Mouse (Mus musculus): ENCODE data around the gene Gpr62. TPM values are rescaled to one million over a fixed set of nuclear protein-coding genes. Genes with fewer than 3 reads are reported as not detected.

The Gpr62 gene
- polyA plus RNA-seq, 1 experiment from 2014 or later: 0.66 TPM

DNA sequence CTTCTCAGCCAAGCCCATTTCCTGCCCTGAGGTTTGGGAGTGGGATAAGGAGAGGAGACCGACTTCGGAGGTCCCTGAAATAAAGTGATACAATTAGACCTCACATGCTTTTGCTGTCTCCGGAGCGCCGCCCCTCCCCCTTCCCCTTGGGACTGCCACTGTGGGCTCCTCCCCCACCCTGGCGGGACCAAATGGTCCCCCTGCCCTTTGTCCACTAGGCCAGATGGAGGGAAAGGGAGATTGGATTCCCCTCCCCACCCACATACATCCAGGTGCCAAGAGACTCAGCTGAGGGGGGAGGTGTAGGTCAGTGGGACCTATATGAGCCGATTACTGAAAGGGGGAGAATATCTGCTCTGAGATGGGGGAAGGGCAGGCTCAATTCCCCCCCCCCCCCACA, 12.9 kb downstream of the Gpr62 start:
- Histone ChIP-seq H3K4me1 (peaks cover 71% of the 10 kb centered on the region), H3K27me3 (replicated peaks) (no peaks in the 10 kb centered on the region), H3K27ac (peak overlapping the region; percentile 95), H3K36me3 (no peaks in the 10 kb centered on the region; the same call in 1 of the 2 replicates), H3K9ac (peak overlapping the region; percentile 93), H3K4me2 (replicated peaks) (peak overlapping the region; percentile 92), H3K4me3 (peak overlapping the region; percentile 67), H3K9me3 (no peaks in the 10 kb centered on the region)
- WGBS: 0% methylated on average over 7 of the region's 7 CpGs
- peak; percentile 11 for ATAC-seq (ENCODE audit: low FRiP score, low read depth)

DNA sequence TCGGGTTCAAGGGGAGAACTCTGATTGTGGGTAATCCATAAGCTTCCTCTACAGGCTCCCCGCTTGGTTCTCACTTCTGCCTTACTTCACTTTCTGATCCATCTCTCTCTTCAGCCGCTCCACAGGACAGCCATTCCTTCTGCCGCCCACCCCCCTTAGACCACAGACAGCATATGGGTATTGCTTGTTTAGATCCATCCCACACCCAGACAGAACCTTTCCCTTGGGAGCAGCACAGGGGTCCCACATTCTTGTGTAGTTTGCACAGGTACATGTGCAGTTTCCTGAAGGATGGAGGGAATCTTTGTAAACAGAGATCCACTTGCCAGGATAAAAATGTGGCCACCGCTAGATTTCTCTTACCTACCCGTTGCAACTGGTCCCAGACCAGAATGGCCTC, 13.4 kb downstream of the Gpr62 start:
- Histone ChIP-seq H3K4me2 (replicated peaks) (peak overlapping the region; percentile 92), H3K9me3 (no peaks in the 10 kb centered on the region), H3K36me3 (no peaks in the 10 kb centered on the region), H3K27me3 (replicated peaks) (no peaks in the 10 kb centered on the region), H3K27ac (peak overlapping the region; percentile 95; the same call in 1 of the 2 replicates), H3K4me1 (peaks cover 71% of the 10 kb centered on the region), H3K9ac (peak overlapping the region; percentile 93), H3K4me3 (peak overlapping the region; percentile 67; the same call in 1 of the 2 replicates)
- no peak for ATAC-seq (ENCODE audit: low FRiP score, low read depth)
- WGBS: 15% methylated on average over 6 of the region's 6 CpGs

DNA sequence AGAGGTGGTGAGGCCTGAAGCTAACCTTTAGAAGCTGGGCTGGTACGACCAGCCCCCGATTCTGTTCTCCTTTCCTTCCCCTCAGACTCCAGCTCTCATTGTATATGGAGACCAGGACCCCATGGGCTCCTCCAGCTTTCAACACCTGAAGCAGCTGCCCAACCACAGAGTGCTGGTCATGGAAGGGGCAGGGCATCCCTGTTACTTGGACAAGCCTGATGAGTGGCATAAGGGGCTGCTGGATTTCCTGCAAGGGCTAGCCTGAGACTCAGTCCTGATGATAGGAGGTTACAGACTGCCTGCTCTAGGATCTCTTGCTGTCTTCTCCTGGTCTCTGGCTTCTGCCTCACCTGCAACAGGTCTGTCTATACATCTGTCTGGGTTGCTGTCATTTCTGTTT, 13.8 kb downstream of the Gpr62 start:
- H3K9ac ChIP-seq: 0 out of 2 replicates have a peak overlapping the region, but pooled peaks have one; percentile 93
- peaks cover 70% of the 10 kb centered on the region for H3K4me1 ChIP-seq
- ATAC-seq (ENCODE audit: low FRiP score, low read depth): no peak
- H3K36me3 ChIP-seq: no peaks in the 10 kb centered on the region
- H3K4me2 ChIP-seq (replicated peaks): peak overlapping the region; percentile 92
- WGBS: 61% methylated on average over 2 of the region's 2 CpGs
- no peak overlapping the region for H3K4me3 ChIP-seq
- no peak overlapping the region for H3K27ac ChIP-seq
- H3K9me3 ChIP-seq: no peaks in the 10 kb centered on the region
- no peaks in the 10 kb centered on the region for H3K27me3 ChIP-seq (replicated peaks)

DNA sequence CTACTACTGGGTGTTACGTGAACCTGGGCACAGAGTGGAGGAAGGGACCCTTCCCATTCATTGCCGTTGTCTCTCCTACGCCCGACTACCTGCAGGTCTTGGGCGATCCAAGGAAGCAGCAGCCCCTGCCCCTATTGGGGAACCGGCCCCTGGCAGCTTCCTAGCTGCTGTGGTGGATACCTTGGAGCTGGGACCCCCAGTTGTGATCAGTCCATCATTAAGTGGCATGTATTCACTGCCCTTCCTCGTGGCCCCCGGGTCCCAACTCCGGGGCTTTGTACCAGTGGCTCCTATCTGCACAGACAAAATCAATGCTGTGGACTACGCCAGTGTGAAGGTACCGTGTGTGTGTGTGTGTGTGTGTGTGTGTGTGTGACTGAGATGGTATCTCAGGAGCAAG, 14.4 kb downstream of the Gpr62 start:
- 72% methylated on average over 11 of the region's 11 CpGs for WGBS
- Histone ChIP-seq H3K9me3 (no peaks in the 10 kb centered on the region), H3K4me1 (peaks cover 66% of the 10 kb centered on the region), H3K27ac (no peak overlapping the region), H3K36me3 (no peaks in the 10 kb centered on the region), H3K27me3 (replicated peaks) (no peaks in the 10 kb centered on the region), H3K4me2 (replicated peaks) (peak overlapping the region; percentile 22; the same call in 1 of the 2 replicates), H3K4me3 (no peak overlapping the region), H3K9ac (no peak overlapping the region)
- no peak for ATAC-seq (ENCODE audit: low FRiP score, low read depth)

DNA sequence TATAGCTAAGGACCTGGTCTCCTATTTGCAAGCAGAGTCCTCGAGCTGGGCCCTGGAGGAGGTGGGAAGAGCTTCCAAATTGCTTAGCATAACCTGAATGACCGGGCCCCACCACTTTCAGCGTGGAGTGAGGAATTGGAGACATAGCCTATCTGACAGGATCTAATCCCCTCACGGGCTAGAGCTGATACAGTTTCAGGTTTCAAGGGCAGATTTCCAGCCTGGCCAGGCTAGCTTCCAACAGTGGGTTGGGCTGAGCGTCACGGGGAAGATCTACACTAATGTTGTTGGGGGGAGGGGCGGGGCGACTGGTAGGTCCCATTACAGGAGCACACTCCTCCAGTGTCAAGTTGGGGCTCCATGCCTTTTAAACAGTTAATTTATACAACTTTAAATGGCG, 15.1 kb downstream of the Gpr62 start:
- H3K27ac ChIP-seq: no peak overlapping the region
- 15% methylated on average over 9 of the region's 9 CpGs for WGBS
- peak overlapping the region; percentile 22 for H3K4me2 ChIP-seq (replicated peaks)
- H3K4me3 ChIP-seq: no peak overlapping the region
- ATAC-seq (ENCODE audit: low FRiP score, low read depth): no peak
- no peaks in the 10 kb centered on the region for H3K36me3 ChIP-seq
- no peaks in the 10 kb centered on the region for H3K9me3 ChIP-seq
- peaks cover 59% of the 10 kb centered on the region for H3K4me1 ChIP-seq
- no peaks in the 10 kb centered on the region for H3K27me3 ChIP-seq (replicated peaks)
- no peak overlapping the region for H3K9ac ChIP-seq

DNA sequence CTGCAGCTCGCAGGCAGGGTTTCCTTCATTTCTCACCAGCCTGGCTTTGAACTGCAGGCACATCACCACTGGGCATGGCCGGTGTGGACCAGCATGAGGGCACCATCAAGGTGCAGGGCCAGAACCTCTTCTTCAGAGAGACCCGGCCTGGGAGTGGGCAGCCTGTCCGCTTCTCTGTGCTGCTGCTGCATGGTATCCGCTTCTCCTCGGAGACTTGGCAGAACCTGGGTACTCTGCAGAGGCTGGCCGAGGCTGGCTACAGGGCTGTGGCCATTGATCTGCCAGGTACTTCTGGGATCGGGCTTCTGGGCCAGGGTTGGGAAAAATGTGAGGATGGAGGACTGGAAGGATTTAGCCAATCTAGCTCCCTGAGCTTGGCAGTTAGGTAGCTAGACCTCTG, 15.8 kb downstream of the Gpr62 start:
- Histone ChIP-seq H3K4me3 (no peak overlapping the region), H3K27ac (no peak overlapping the region), H3K36me3 (no peaks in the 10 kb centered on the region), H3K9ac (no peak overlapping the region), H3K9me3 (no peaks in the 10 kb centered on the region), H3K27me3 (replicated peaks) (no peaks in the 10 kb centered on the region), H3K4me2 (replicated peaks) (no peak overlapping the region), H3K4me1 (peaks cover 52% of the 10 kb centered on the region)
- ATAC-seq (ENCODE audit: low FRiP score, low read depth): no peak
- WGBS: 91% methylated on average over 8 of the region's 8 CpGs

DNA sequence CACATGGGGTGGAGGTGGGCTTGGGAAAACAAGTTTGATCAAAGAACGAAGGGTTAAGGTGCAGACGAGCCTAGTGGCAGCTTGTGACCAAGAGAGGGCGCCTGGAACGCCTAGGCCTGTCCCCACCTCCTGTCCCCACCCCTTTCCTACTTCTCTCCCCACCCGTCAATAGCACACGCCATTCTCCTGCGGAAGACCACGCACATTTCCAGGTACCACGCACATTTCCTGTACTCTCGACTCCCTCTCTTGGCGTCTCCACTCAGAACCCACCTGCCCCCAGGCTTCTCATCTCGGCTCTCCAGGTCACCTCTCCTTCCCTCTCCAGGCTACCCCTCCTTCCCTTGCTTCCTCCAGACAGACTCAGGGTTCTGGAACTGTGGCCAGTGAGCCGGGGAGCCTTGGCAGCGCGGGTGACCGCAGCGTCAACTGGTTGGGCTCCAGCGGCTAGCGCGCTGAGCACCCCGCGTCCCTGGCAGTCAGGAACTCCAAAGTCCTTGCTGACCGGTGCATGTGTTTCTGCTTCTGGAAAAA, 17.2 kb downstream of the Gpr62 start:
- no peak overlapping the region for H3K27ac ChIP-seq
- no peaks in the 10 kb centered on the region for H3K27me3 ChIP-seq (replicated peaks)
- no peaks in the 10 kb centered on the region for H3K36me3 ChIP-seq
- H3K4me3 ChIP-seq: peak overlapping the region; percentile 33
- peaks cover 50% of the 10 kb centered on the region for H3K4me1 ChIP-seq
- H3K9ac ChIP-seq: peak overlapping the region; percentile 38; the same call in 1 of the 2 replicates
- 1% methylated on average over 23 of the region's 23 CpGs for WGBS
- peak overlapping the region; percentile 79 for H3K4me2 ChIP-seq (replicated peaks)
- no peaks in the 10 kb centered on the region for H3K9me3 ChIP-seq
- 0 out of 2 replicates have a peak, but pooled peaks have one; percentile 28 for ATAC-seq (ENCODE audit: low FRiP score, low read depth)

DNA sequence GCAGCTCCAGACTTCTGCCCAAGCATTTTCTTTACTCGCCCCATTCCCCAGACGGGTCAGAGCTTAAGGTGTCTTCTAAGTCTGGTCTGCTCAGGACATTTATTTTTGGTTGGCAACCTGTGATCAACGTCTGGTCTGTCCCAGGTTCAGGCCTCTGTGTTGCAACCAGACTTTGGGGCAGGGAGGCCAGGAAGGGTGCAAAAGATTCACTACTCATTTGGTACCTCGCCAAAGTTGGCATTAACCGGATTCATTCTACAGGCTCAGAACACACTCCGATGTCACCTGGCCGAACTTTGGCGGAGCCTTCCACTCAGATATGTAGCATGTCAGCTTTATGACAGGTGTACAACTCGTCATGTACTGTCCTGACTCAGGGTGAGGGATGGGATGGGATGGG, 17.8 kb downstream of the Gpr62 start:
- H3K9me3 ChIP-seq: no peaks in the 10 kb centered on the region
- H3K27ac ChIP-seq: no peak overlapping the region
- H3K27me3 ChIP-seq (replicated peaks): no peaks in the 10 kb centered on the region
- H3K4me2 ChIP-seq (replicated peaks): peak overlapping the region; percentile 79
- H3K4me3 ChIP-seq: no peak overlapping the region; the same call in 1 of the 2 replicates
- ATAC-seq (ENCODE audit: low FRiP score, low read depth): peak; percentile 22; the same call in 1 of the 2 replicates
- peaks cover 45% of the 10 kb centered on the region for H3K4me1 ChIP-seq
- no peak overlapping the region for H3K9ac ChIP-seq
- 41% methylated on average over 9 of the region's 9 CpGs for WGBS
- H3K36me3 ChIP-seq: no peaks in the 10 kb centered on the region

DNA sequence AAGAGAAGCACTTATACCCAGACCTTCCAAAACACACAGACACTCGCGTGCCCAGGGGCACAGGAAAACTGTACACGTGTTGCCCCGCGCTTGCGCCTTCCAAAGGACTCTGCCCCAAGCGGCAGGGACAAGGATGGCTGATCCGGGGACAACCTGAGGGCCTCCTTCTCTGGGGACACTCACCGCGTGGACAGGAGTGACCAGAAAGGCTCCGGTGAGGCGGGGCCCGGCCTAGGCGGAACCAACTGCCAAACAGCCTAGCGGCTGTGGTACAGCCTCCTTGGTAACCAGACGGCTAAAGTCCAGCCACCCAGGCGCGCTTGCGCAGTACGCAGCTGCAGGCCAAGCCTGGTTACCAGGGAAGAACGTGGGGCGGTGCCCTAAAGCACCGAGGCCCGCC, 18.4 kb downstream of the Gpr62 start, which contains the start of the genes Abhd14b and Abhd14a:
TSS of gene Abhd14b (plus strand) at position 112 of the 400 bp plus-strand sequence.
TSS of gene Abhd14a (minus strand) at position 331 of the 400 bp plus-strand sequence.
- no peak within 1 kb of the TSS for H3K27ac ChIP-seq
- WGBS: under 1% methylated on average over 24 of the region's 24 CpGs
- peak; percentile 79 for ATAC-seq (ENCODE audit: low FRiP score, low read depth)

DNA sequence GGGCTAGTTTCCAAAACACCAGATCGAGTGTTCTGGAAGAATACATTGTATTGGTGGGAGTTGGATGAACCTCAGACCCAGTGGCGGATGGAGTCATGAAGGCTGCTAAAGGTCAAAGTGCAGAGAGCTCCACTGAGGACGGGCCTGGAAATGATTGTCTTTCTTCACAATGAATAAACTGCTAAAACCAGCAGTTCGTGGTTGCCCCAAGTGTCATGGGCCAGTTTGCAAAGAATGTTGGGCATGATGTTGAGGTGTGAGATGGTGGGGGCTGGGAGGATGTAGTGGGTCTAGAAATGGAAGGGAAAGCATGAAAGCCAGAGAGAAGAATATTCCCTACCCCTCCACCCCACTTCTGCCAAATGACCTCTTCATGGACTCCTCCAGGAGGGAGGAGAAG, 20.9 kb downstream of the Gpr62 start:
- H3K27ac ChIP-seq: no peak overlapping the region
- H3K4me1 ChIP-seq: peaks cover 21% of the 10 kb centered on the region
- 77% methylated on average over 4 of the region's 4 CpGs for WGBS
- H3K9ac ChIP-seq: no peak overlapping the region
- H3K4me3 ChIP-seq: no peak overlapping the region
- ATAC-seq (ENCODE audit: low FRiP score, low read depth): no peak
- no peak overlapping the region for H3K4me2 ChIP-seq (replicated peaks)
- no peaks in the 10 kb centered on the region for H3K27me3 ChIP-seq (replicated peaks)
- no peaks in the 10 kb centered on the region for H3K36me3 ChIP-seq
- no peaks in the 10 kb centered on the region for H3K9me3 ChIP-seq

More for the DNA sequence above, 18.4 kb downstream of the Gpr62 start, which contains the start of the genes Abhd14b and Abhd14a:
- H3K4me2 ChIP-seq (replicated peaks): peak within 1 kb of the TSS; percentile 79
- no peaks in the 10 kb centered on the region for H3K36me3 ChIP-seq
- H3K4me3 ChIP-seq: peak within 1 kb of the TSS; percentile 47
- H3K9me3 ChIP-seq: no peaks in the 10 kb centered on the region
- peaks cover 39% of the 10 kb centered on the region for H3K4me1 ChIP-seq
- H3K27me3 ChIP-seq (replicated peaks): no peaks in the 10 kb centered on the region
- peak within 1 kb of the TSS; percentile 60 for H3K9ac ChIP-seq

DNA sequence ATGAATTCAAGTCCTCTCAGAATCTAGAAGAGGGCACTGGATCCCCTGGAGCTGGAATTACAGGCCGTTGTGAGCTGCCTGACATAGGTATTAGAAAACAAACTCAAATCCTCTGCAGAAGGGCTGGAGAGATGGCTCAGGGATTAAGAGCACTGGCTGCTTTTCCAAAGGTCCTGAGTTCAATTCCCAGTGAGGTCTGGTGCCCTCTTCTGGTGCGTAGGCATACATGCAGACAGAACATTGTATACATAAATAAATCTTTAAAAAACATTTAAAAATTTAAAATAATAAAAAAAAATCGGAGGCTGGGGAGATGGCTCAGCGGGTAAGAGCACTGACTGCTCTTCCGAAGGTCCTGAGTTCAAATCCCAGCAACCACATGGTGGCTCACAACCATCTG, 23.1 kb downstream of the Gpr62 start:
- no peak overlapping the region for H3K4me3 ChIP-seq
- H3K36me3 ChIP-seq: no peaks in the 10 kb centered on the region
- ATAC-seq (ENCODE audit: low FRiP score, low read depth): no peak
- peaks cover 21% of the 10 kb centered on the region for H3K4me1 ChIP-seq
- no peaks in the 10 kb centered on the region for H3K27me3 ChIP-seq (replicated peaks)
- H3K9me3 ChIP-seq: no peaks in the 10 kb centered on the region
- H3K9ac ChIP-seq: no peak overlapping the region
- WGBS: 84% methylated on average over 5 of the region's 5 CpGs
- H3K4me2 ChIP-seq (replicated peaks): no peak overlapping the region
- H3K27ac ChIP-seq: no peak overlapping the region

DNA sequence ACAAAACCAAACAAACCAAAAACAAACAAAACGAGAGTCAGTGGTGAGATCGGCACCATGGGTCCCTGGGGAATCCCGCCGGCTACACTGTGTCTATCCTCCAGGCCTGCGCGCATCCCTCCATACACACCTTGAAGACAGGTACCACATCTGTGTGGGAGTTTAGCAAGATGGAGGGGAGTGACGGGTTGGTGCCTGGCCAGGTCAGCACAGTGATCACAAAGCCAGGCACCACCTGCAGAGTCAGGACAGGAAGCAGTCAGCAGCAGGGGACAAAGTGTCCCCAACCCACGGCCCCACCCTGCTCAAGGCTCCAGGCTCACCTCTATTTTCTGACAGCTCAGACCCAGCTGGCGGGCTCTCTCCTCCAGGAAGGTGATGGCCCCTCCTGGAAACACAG, 29.2 kb downstream of the Gpr62 start:
- ATAC-seq (ENCODE audit: low FRiP score, low read depth): no peak
- Histone ChIP-seq H3K27me3 (replicated peaks) (no peaks in the 10 kb centered on the region), H3K36me3 (peaks cover 30% of the 10 kb centered on the region), H3K4me2 (replicated peaks) (peak overlapping the region; percentile 84; the same call in 1 of the 2 replicates), H3K9me3 (no peaks in the 10 kb centered on the region), H3K4me1 (peaks cover 20% of the 10 kb centered on the region), H3K4me3 (no peak overlapping the region), H3K9ac (no peak overlapping the region), H3K27ac (no peak overlapping the region)
- WGBS: 87% methylated on average over 9 of the region's 9 CpGs

DNA sequence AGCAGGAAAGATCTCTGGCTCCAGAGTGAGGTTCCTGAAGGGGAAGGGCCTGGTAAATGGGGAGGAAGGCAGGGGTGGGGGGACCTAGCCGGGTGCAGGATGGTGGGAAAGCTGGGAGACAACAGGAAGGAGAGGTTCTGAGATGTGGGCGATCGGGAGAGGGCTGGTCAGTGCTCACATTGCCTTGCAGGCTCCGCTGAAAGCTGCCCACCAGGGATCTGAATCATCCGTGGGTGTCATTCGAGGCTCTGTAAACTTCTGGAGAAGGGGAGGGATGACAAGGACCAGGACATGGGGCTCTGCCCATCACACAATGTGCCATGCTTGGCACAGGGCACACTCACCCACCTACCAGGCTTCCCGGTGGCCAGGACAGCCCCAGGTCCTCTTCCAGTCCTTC, 32.3 kb downstream of the Gpr62 start:
- peaks cover 38% of the 10 kb centered on the region for H3K36me3 ChIP-seq
- no peaks in the 10 kb centered on the region for H3K9me3 ChIP-seq
- no peak for ATAC-seq (ENCODE audit: low FRiP score, low read depth)
- H3K4me2 ChIP-seq (replicated peaks): no peak overlapping the region
- H3K9ac ChIP-seq: no peak overlapping the region
- H3K4me1 ChIP-seq: peaks cover 22% of the 10 kb centered on the region
- 79% methylated on average over 7 of the region's 7 CpGs for WGBS
- H3K27me3 ChIP-seq (replicated peaks): no peaks in the 10 kb centered on the region
- H3K4me3 ChIP-seq: no peak overlapping the region
- H3K27ac ChIP-seq: no peak overlapping the region
